Mouse (Mus musculus) forebrain, embryonic 10.5 days (tissue): ENCODE measurements around the gene Catip. TPM values are rescaled to one million over a fixed set of nuclear protein-coding genes. Genes with fewer than 3 reads are reported as not detected.
"Not testable (repeated sequence)": the region's sequence is repeated elsewhere in the genome, so short reads cannot be mapped to it uniquely, and the experiment has no call there.

Experiments
- DNase-seq: peaks from one replicate; pipeline ENCODE4 v3.0.0-alpha.2; 2017; ENCODE audit warnings: low spot score; ENCODE audit errors: extremely low spot score
- H3K27ac ChIP-seq: fragments of 300-500 bp; sonication (generic); 2 replicates; pipeline ENCODE4 v1.5.1; 2016; ENCODE audit warnings: mild to moderate bottlenecking
- H3K27me3 ChIP-seq: fragments of 300-500 bp; sonication (generic); 2 replicates; pipeline ENCODE4 v1.6.1; 2016; ENCODE audit warnings: mild to moderate bottlenecking; ENCODE audit not compliant: poor library complexity, severe bottlenecking
- H3K36me3 ChIP-seq: fragments of 300-500 bp; sonication (generic); replicated peaks from 2 replicates; pipeline ENCODE4 v1.6.1; 2016; ENCODE audit warnings: mild to moderate bottlenecking, moderate library complexity
- H3K4me1 ChIP-seq: fragments of 300-500 bp; sonication (generic); 2 replicates; pipeline ENCODE4 v1.6.1; 2016
- H3K4me3 ChIP-seq: fragments of 300-500 bp; sonication (generic); 2 replicates; pipeline ENCODE4 v1.5.1; 2016; ENCODE audit warnings: mild to moderate bottlenecking, moderate library complexity
- H3K9me3 ChIP-seq: fragments of 300-500 bp; sonication (generic); 2 replicates; pipeline ENCODE4 v1.6.1; 2016; ENCODE audit warnings: mild to moderate bottlenecking, moderate library complexity
- WGBS: fragments of 180-500 bp; shearing (Covaris S2); methylation state at CpG from one replicate; pipeline ENCODE4 v1.1.7; 2016; 5-methylcytosine and 5-hydroxymethylcytosine counted together
- polyA plus RNA-seq: library from polyadenylated mRNA; unstranded; fragments of >200 nt; fragmentation: Nextera tagmentation; extraction: Ambion mirVana; gene quantifications from 2 replicates; pipeline ENCODE4 v1.2.1, GENCODE M21; 2016

Catip gene
- polyA plus RNA-seq: 0.12 and 0.34 TPM in 2 replicates

- peak; percentile 66 for DNase-seq
- H3K4me1 ChIP-seq: peaks cover 8% of the 10 kb centered on the region
- no peak within 1 kb of the TSS; the same call in 1 of the 2 replicates for H3K27ac ChIP-seq
- WGBS: 2% methylated on average over 2 of the region's 2 CpGs
- H3K27me3 ChIP-seq: 0 out of 2 replicates have a peak, but pooled peaks cover 2% of the 10 kb centered on the region
- H3K36me3 ChIP-seq: no peaks in the 10 kb centered on the region
- H3K4me3 ChIP-seq: no peak within 1 kb of the TSS
- H3K9me3 ChIP-seq: no peaks in the 10 kb centered on the region
These were observed at the start of gene Catip for GRCm38 (mm10) chr1:74361812-74362211. Gene Catip, plus strand, starts transcription at chr1:74362108.

GRCm38 (mm10) chr1:74313049-74313692, 48.7 kb upstream of the Catip start:
- H3K4me3 ChIP-seq: no peak overlapping the region
- H3K9me3 ChIP-seq: no peaks in the 10 kb centered on the region
- DNase-seq: peak; percentile 39
- no peaks in the 10 kb centered on the region for H3K36me3 ChIP-seq
- WGBS: 8% methylated on average over 3 of the region's 3 CpGs
- no peaks in the 10 kb centered on the region for H3K27me3 ChIP-seq
- 0 out of 2 replicates have a peak, but pooled peaks cover 4% of the 10 kb centered on the region for H3K4me1 ChIP-seq
- no peak overlapping the region for H3K27ac ChIP-seq

- H3K27me3 ChIP-seq: no peaks in the 10 kb centered on the region
These were observed 47.1 kb upstream of the Catip start for GRCm38 (mm10) chr1:74314796-74315195.

GRCm38 (mm10) chr1:74316114-74316827, 45.6 kb upstream of the Catip start:
- no peaks in the 10 kb centered on the region for H3K27me3 ChIP-seq
- H3K27ac ChIP-seq: no peak overlapping the region
- 83% methylated on average over 4 of the region's 4 CpGs for WGBS

More at GRCm38 (mm10) chr1:74314796-74315195, 47.1 kb upstream of the Catip start:
- Histone ChIP-seq H3K27ac (no peak overlapping the region), H3K4me3 (no peak overlapping the region), H3K36me3 (no peaks in the 10 kb centered on the region), H3K9me3 (no peaks in the 10 kb centered on the region), H3K4me1 (0 out of 2 replicates have a peak, but pooled peaks cover 3% of the 10 kb centered on the region)
- DNase-seq: no peak
- WGBS: 92% methylated on average over 3 of the region's 3 CpGs

GRCm38 (mm10) chr1:74318711-74319110, 43.2 kb upstream of the Catip start:
- Histone ChIP-seq H3K27ac (no peak overlapping the region), H3K4me3 (no peak overlapping the region), H3K36me3 (no peaks in the 10 kb centered on the region), H3K9me3 (no peaks in the 10 kb centered on the region), H3K4me1 (no peaks in the 10 kb centered on the region), H3K27me3 (no peaks in the 10 kb centered on the region)
- 88% methylated on average over 3 of the region's 3 CpGs for WGBS
- DNase-seq: no peak

More at GRCm38 (mm10) chr1:74316114-74316827, 45.6 kb upstream of the Catip start:
- Histone ChIP-seq H3K36me3 (no peaks in the 10 kb centered on the region), H3K9me3 (no peaks in the 10 kb centered on the region), H3K4me3 (no peak overlapping the region), H3K4me1 (no peaks in the 10 kb centered on the region)
- DNase-seq: no peak

GRCm38 (mm10) chr1:74321396-74321795, 40.5 kb upstream of the Catip start:
- Histone ChIP-seq H3K27ac (no peak overlapping the region), H3K4me1 (no peaks in the 10 kb centered on the region), H3K27me3 (no peaks in the 10 kb centered on the region), H3K4me3 (no peak overlapping the region), H3K9me3 (no peaks in the 10 kb centered on the region), H3K36me3 (no peaks in the 10 kb centered on the region)
- 86% methylated on average over 3 of the region's 3 CpGs for WGBS
- DNase-seq: no peak

GRCm38 (mm10) chr1:74326916-74327315, 35.0 kb upstream of the Catip start:
- not testable (repeated sequence) for H3K4me3 ChIP-seq, DNase-seq, H3K9me3 ChIP-seq, H3K36me3 ChIP-seq, H3K27me3 ChIP-seq, H3K27ac ChIP-seq
- peaks cover 19% of the 10 kb centered on the region for H3K4me1 ChIP-seq
- 72% methylated on average over 2 of the region's 2 CpGs for WGBS

GRCm38 (mm10) chr1:74329899-74330431, 31.9 kb upstream of the Catip start:
- DNase-seq: no peak
- Histone ChIP-seq H3K4me1 (peaks cover 45% of the 10 kb centered on the region), H3K27ac (no peak overlapping the region), H3K4me3 (no peak overlapping the region), H3K27me3 (0 out of 2 replicates have a peak, but pooled peaks cover 3% of the 10 kb centered on the region), H3K9me3 (no peaks in the 10 kb centered on the region), H3K36me3 (no peaks in the 10 kb centered on the region)
- WGBS: 89% methylated on average over 7 of the region's 7 CpGs

GRCm38 (mm10) chr1:74331046-74331681, 30.7 kb upstream of the Catip start:
- Histone ChIP-seq H3K4me1 (peaks cover 51% of the 10 kb centered on the region), H3K4me3 (no peak overlapping the region), H3K9me3 (no peaks in the 10 kb centered on the region), H3K36me3 (0 out of 2 replicates have a peak, but pooled peaks cover under 1% of the 10 kb centered on the region), H3K27me3 (0 out of 2 replicates have a peak, but pooled peaks cover 3% of the 10 kb centered on the region), H3K27ac (0 out of 2 replicates have a peak overlapping the region, but pooled peaks have one; percentile 30)
- WGBS: 83% methylated on average over 4 of the region's 4 CpGs
- DNase-seq: no peak

GRCm38 (mm10) chr1:74332241-74332763, 29.6 kb upstream of the Catip start:
- Histone ChIP-seq H3K36me3 (0 out of 2 replicates have a peak, but pooled peaks cover 4% of the 10 kb centered on the region), H3K9me3 (no peaks in the 10 kb centered on the region), H3K27me3 (0 out of 2 replicates have a peak, but pooled peaks cover 3% of the 10 kb centered on the region), H3K27ac (peak overlapping the region; percentile 86), H3K4me3 (peak overlapping the region; percentile 60), H3K4me1 (peaks cover 51% of the 10 kb centered on the region)
- under 1% methylated on average over 36 of the region's 36 CpGs for WGBS
- DNase-seq: peak; percentile 93

- 0 out of 2 replicates have a peak, but pooled peaks cover 3% of the 10 kb centered on the region for H3K27me3 ChIP-seq
- no peaks in the 10 kb centered on the region for H3K9me3 ChIP-seq
- peak overlapping the region; percentile 86 for H3K27ac ChIP-seq
- peak overlapping the region; percentile 60 for H3K4me3 ChIP-seq
- 0 out of 2 replicates have a peak, but pooled peaks cover 4% of the 10 kb centered on the region for H3K36me3 ChIP-seq
- peaks cover 51% of the 10 kb centered on the region for H3K4me1 ChIP-seq
- 2% methylated on average over 9 of the region's 9 CpGs for WGBS
- no peak for DNase-seq
These were observed 29.0 kb upstream of the Catip start for GRCm38 (mm10) chr1:74332930-74333329.

- Histone ChIP-seq H3K27me3 (0 out of 2 replicates have a peak, but pooled peaks cover 3% of the 10 kb centered on the region), H3K36me3 (0 out of 2 replicates have a peak, but pooled peaks cover 4% of the 10 kb centered on the region), H3K9me3 (no peaks in the 10 kb centered on the region), H3K4me3 (no peak overlapping the region), H3K27ac (no peak overlapping the region), H3K4me1 (peaks cover 58% of the 10 kb centered on the region)
- WGBS: 88% methylated on average over 3 of the region's 3 CpGs
- DNase-seq: no peak
These were observed 27.3 kb upstream of the Catip start for GRCm38 (mm10) chr1:74334607-74335006.
